Mouse (Mus musculus) heart, postnatal 0 days (tissue): Measurements from ENCODE around the gene Ankrd12.

Source experiments
- CTCF ChIP-seq: IDR thresholded peaks from 2 replicates; pipeline ENCODE4 v1.5.1; 2016; ENCODE audit warnings: antibody characterized with exemption, control low read depth, low read depth
- EP300 ChIP-seq: IDR thresholded peaks from 2 replicates; pipeline ENCODE4 v1.6.1; 2016; ENCODE audit warnings: antibody characterized with exemption, low read depth

GRCm38 (mm10) chr17:65939461-65940192 is 137.3 kb downstream of the Ankrd12 start:
- TF ChIP-seq EP300 (no peak), CTCF (no peak)
